Mouse (Mus musculus): Measurements from ENCODE around the gene Rab22a. TPM values are rescaled to one million over a fixed set of nuclear protein-coding genes. Genes with fewer than 3 reads are reported as not detected.
A peak's percentile ranks its signal among the peaks of the same experiment; 100 is the strongest.

The Rab22a gene
- polyA plus RNA-seq, 1 experiment from 2014 or later, result 38.9 TPM

GRCm38 (mm10) chr2:173682773-173683172, 23.2 kb downstream of the Rab22a start:
- Histone ChIP-seq H3K27me3 (ENCODE audit: control insufficient read depth, insufficient read depth, low read length) (no peaks in the 10 kb centered on the region), H3K9me3 (replicated peaks; ENCODE audit: control insufficient read depth, low read length) (no peaks in the 10 kb centered on the region), H3K9ac (ENCODE audit: low read length) (no peak overlapping the region), H3K36me3 (ENCODE audit: control insufficient read depth, insufficient read depth, low read length) (no peaks in the 10 kb centered on the region), H3K4me3 (replicated peaks; ENCODE audit: low read length) (no peak overlapping the region), H3K4me2 (ENCODE audit: low read depth, low read length) (no peak overlapping the region), H3K27ac (ENCODE audit: low read length) (no peak overlapping the region), H3K4me1 (ENCODE audit: control insufficient read depth, insufficient read depth, low read length) (peaks cover 4% of the 10 kb centered on the region; the same call in 1 of the 2 replicates)
- ATAC-seq (ENCODE audit: insufficient read depth, low FRiP score), result no peak
- WGBS, result 57% methylated on average over 10 of the region's 10 CpGs

- H3K27me3 ChIP-seq (ENCODE audit: control insufficient read depth, insufficient read depth, low read length), result no peaks in the 10 kb centered on the region
- no peaks in the 10 kb centered on the region for H3K4me1 ChIP-seq (ENCODE audit: control insufficient read depth, insufficient read depth, low read length)
- H3K4me2 ChIP-seq (ENCODE audit: low read depth, low read length), result no peak overlapping the region
- H3K9me3 ChIP-seq (replicated peaks; ENCODE audit: control insufficient read depth, low read length), result no peaks in the 10 kb centered on the region
- H3K4me3 ChIP-seq (replicated peaks; ENCODE audit: low read length), result no peak overlapping the region
- H3K27ac ChIP-seq (ENCODE audit: low read length), result no peak overlapping the region
- no peak overlapping the region for H3K9ac ChIP-seq (ENCODE audit: low read length)
- no peak for ATAC-seq (ENCODE audit: insufficient read depth, low FRiP score)
- no peaks in the 10 kb centered on the region for H3K36me3 ChIP-seq (ENCODE audit: control insufficient read depth, insufficient read depth, low read length)
- 94% methylated on average over 3 of the region's 3 CpGs for WGBS
These were observed 26.3 kb downstream of the Rab22a start for GRCm38 (mm10) chr2:173685781-173686361.

GRCm38 (mm10) chr2:173687363-173687762, 27.8 kb downstream of the Rab22a start:
- Histone ChIP-seq H3K4me1 (ENCODE audit: control insufficient read depth, insufficient read depth, low read length) (no peaks in the 10 kb centered on the region; the same call in 1 of the 2 replicates), H3K9me3 (replicated peaks; ENCODE audit: control insufficient read depth, low read length) (no peaks in the 10 kb centered on the region), H3K9ac (ENCODE audit: low read length) (no peak overlapping the region), H3K36me3 (ENCODE audit: control insufficient read depth, insufficient read depth, low read length) (no peaks in the 10 kb centered on the region), H3K27me3 (ENCODE audit: control insufficient read depth, insufficient read depth, low read length) (no peaks in the 10 kb centered on the region), H3K4me2 (ENCODE audit: low read depth, low read length) (no peak overlapping the region), H3K4me3 (replicated peaks; ENCODE audit: low read length) (no peak overlapping the region), H3K27ac (ENCODE audit: low read length) (no peak overlapping the region)
- no peak for ATAC-seq (ENCODE audit: insufficient read depth, low FRiP score)
- WGBS, result 85% methylated on average over 5 of the region's 5 CpGs

GRCm38 (mm10) chr2:173689835-173690234, 30.3 kb downstream of the Rab22a start:
- no peaks in the 10 kb centered on the region for H3K9me3 ChIP-seq (replicated peaks; ENCODE audit: control insufficient read depth, low read length)
- ATAC-seq (ENCODE audit: insufficient read depth, low FRiP score), result no peak
- no peak overlapping the region for H3K9ac ChIP-seq (ENCODE audit: low read length)
- no peak overlapping the region for H3K4me2 ChIP-seq (ENCODE audit: low read depth, low read length)
- H3K27me3 ChIP-seq (ENCODE audit: control insufficient read depth, insufficient read depth, low read length), result no peaks in the 10 kb centered on the region
- no peaks in the 10 kb centered on the region; the same call in 1 of the 2 replicates for H3K4me1 ChIP-seq (ENCODE audit: control insufficient read depth, insufficient read depth, low read length)
- H3K27ac ChIP-seq (ENCODE audit: low read length), result no peak overlapping the region
- no peak overlapping the region for H3K4me3 ChIP-seq (replicated peaks; ENCODE audit: low read length)
- H3K36me3 ChIP-seq (ENCODE audit: control insufficient read depth, insufficient read depth, low read length), result peaks cover 5% of the 10 kb centered on the region; the same call in 1 of the 2 replicates

GRCm38 (mm10) chr2:173691748-173692147, 32.2 kb downstream of the Rab22a start:
- H3K9ac ChIP-seq (ENCODE audit: low read length), result no peak overlapping the region
- no peaks in the 10 kb centered on the region for H3K27me3 ChIP-seq (ENCODE audit: control insufficient read depth, insufficient read depth, low read length)
- peak; percentile 21; the same call in 1 of the 2 replicates for ATAC-seq (ENCODE audit: insufficient read depth, low FRiP score)
- no peaks in the 10 kb centered on the region for H3K9me3 ChIP-seq (replicated peaks; ENCODE audit: control insufficient read depth, low read length)
- no peak overlapping the region for H3K4me3 ChIP-seq (replicated peaks; ENCODE audit: low read length)
- H3K4me1 ChIP-seq (ENCODE audit: control insufficient read depth, insufficient read depth, low read length), result no peaks in the 10 kb centered on the region; the same call in 1 of the 2 replicates
- 75% methylated on average over 6 of the region's 6 CpGs for WGBS
- no peak overlapping the region for H3K4me2 ChIP-seq (ENCODE audit: low read depth, low read length)
- H3K27ac ChIP-seq (ENCODE audit: low read length), result no peak overlapping the region
- H3K36me3 ChIP-seq (ENCODE audit: control insufficient read depth, insufficient read depth, low read length), result peaks cover 9% of the 10 kb centered on the region; the same call in 1 of the 2 replicates

GRCm38 (mm10) chr2:173692693-173693092, 33.1 kb downstream of the Rab22a start:
- peaks cover 11% of the 10 kb centered on the region; the same call in 1 of the 2 replicates for H3K36me3 ChIP-seq (ENCODE audit: control insufficient read depth, insufficient read depth, low read length)
- no peak overlapping the region for H3K27ac ChIP-seq (ENCODE audit: low read length)
- WGBS, result 88% methylated on average over 2 of the region's 2 CpGs
- no peaks in the 10 kb centered on the region for H3K27me3 ChIP-seq (ENCODE audit: control insufficient read depth, insufficient read depth, low read length)
- H3K9me3 ChIP-seq (replicated peaks; ENCODE audit: control insufficient read depth, low read length), result no peaks in the 10 kb centered on the region
- no peak overlapping the region for H3K4me2 ChIP-seq (ENCODE audit: low read depth, low read length)
- H3K9ac ChIP-seq (ENCODE audit: low read length), result no peak overlapping the region
- no peak for ATAC-seq (ENCODE audit: insufficient read depth, low FRiP score)
- H3K4me3 ChIP-seq (replicated peaks; ENCODE audit: low read length), result no peak overlapping the region
- H3K4me1 ChIP-seq (ENCODE audit: control insufficient read depth, insufficient read depth, low read length), result no peaks in the 10 kb centered on the region; the same call in 1 of the 2 replicates

- Histone ChIP-seq H3K4me2 (ENCODE audit: low read depth, low read length) (no peak overlapping the region), H3K36me3 (ENCODE audit: control insufficient read depth, insufficient read depth, low read length) (peaks cover 19% of the 10 kb centered on the region; the same call in 1 of the 2 replicates), H3K4me1 (ENCODE audit: control insufficient read depth, insufficient read depth, low read length) (no peaks in the 10 kb centered on the region), H3K9me3 (replicated peaks; ENCODE audit: control insufficient read depth, low read length) (no peaks in the 10 kb centered on the region), H3K4me3 (replicated peaks; ENCODE audit: low read length) (no peak overlapping the region), H3K9ac (ENCODE audit: low read length) (no peak overlapping the region), H3K27me3 (ENCODE audit: control insufficient read depth, insufficient read depth, low read length) (no peaks in the 10 kb centered on the region), H3K27ac (ENCODE audit: low read length) (no peak overlapping the region)
- ATAC-seq (ENCODE audit: insufficient read depth, low FRiP score), result no peak
- WGBS, result 71% methylated on average over 3 of the region's 3 CpGs
These were observed 39.3 kb downstream of the Rab22a start for GRCm38 (mm10) chr2:173698850-173699249.

GRCm38 (mm10) chr2:173702096-173702866, 42.7 kb downstream of the Rab22a start:
- peak overlapping the region; percentile 3; the same call in 1 of the 2 replicates for H3K27ac ChIP-seq (ENCODE audit: low read length)

GRCm38 (mm10) chr2:173702867-173703237, 43.3 kb downstream of the Rab22a start:
- H3K9ac ChIP-seq (ENCODE audit: low read length), result no peak overlapping the region
- H3K4me2 ChIP-seq (ENCODE audit: low read depth, low read length), result no peak overlapping the region
- no peaks in the 10 kb centered on the region for H3K4me1 ChIP-seq (ENCODE audit: control insufficient read depth, insufficient read depth, low read length)
- H3K36me3 ChIP-seq (ENCODE audit: control insufficient read depth, insufficient read depth, low read length), result peaks cover 8% of the 10 kb centered on the region; the same call in 1 of the 2 replicates
- H3K27ac ChIP-seq (ENCODE audit: low read length), result no peak overlapping the region
- H3K27me3 ChIP-seq (ENCODE audit: control insufficient read depth, insufficient read depth, low read length), result no peaks in the 10 kb centered on the region
- no peaks in the 10 kb centered on the region for H3K9me3 ChIP-seq (replicated peaks; ENCODE audit: control insufficient read depth, low read length)
- no peak for ATAC-seq (ENCODE audit: insufficient read depth, low FRiP score)
- 76% methylated on average over 12 of the region's 12 CpGs for WGBS
- no peak overlapping the region for H3K4me3 ChIP-seq (replicated peaks; ENCODE audit: low read length)

More at GRCm38 (mm10) chr2:173702096-173702866, 42.7 kb downstream of the Rab22a start:
- Histone ChIP-seq H3K27me3 (ENCODE audit: control insufficient read depth, insufficient read depth, low read length) (no peaks in the 10 kb centered on the region), H3K4me1 (ENCODE audit: control insufficient read depth, insufficient read depth, low read length) (no peaks in the 10 kb centered on the region), H3K36me3 (ENCODE audit: control insufficient read depth, insufficient read depth, low read length) (peaks cover 8% of the 10 kb centered on the region; the same call in 1 of the 2 replicates), H3K4me3 (replicated peaks; ENCODE audit: low read length) (no peak overlapping the region), H3K9ac (ENCODE audit: low read length) (no peak overlapping the region), H3K9me3 (replicated peaks; ENCODE audit: control insufficient read depth, low read length) (no peaks in the 10 kb centered on the region), H3K4me2 (ENCODE audit: low read depth, low read length) (no peak overlapping the region)
- 55% methylated on average over 16 of the region's 16 CpGs for WGBS
- ATAC-seq (ENCODE audit: insufficient read depth, low FRiP score), result no peak
